Mouse (Mus musculus): ENCODE measurements around the gene Herpud1. TPM values are rescaled to one million over a fixed set of nuclear protein-coding genes. Genes with fewer than 3 reads are reported as not detected.
A peak's percentile ranks its signal among the peaks of the same experiment; 100 is the strongest.

Herpud1 gene
- total RNA-seq, 2 experiments from 2014 or later: 58.1 to 61.1 TPM

DNA sequence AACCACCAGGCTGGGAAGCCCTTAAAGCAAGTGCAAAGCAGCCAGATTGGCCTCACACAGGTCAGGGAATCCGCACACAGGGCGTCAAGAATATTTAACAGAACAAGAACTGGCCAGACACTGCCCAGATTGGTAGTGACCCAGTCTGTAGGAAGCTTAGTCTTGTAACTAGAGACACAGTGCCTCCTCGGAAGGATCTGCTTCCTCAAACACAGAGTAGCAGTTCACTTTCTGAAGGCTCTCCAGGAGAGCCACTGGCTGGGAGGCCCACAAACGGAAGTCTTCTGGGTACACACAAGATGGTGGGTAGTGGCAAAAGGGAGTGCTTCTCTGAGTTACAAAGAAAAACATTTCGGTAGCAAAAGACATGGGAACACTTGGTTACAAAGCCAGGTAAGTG lies 15.4 kb upstream of the Herpud1 start:
- no peak for DNase-seq (ENCODE audit: low spot score in 2 of 2)
- intact Hi-C loops (cut with DNase I): no loop called here

DNA sequence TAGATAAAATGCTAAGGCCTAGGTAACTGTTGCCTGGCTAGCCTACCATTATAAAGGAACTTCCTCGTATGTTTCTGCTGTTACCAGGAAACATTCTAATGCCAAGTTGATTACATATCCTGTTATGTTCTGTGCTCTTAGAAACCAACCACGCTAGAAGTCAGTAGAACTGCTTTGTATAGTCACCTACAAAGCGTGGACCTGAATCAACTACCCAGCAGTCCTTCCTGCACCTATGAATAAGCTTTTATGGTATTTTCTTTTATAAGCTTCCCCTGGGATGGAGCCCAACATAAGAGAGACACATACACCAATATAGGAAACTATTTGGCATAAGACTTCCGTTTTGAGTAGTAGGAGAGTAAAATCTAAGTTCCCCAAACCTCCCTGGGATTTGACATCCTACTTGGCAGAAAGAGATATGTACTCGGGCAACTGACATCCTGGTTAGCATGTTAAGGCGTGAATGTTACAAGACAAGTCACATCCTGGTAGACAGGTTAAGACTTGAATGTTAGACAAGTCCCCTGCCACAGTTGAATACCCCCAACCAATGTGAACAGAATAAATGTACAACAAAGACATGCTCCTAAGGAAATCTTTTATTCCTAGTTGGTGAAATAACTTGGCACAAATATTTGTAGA lies 13.2 kb upstream of the Herpud1 start:
- DNase-seq (ENCODE audit: low spot score in 2 of 2): no peak
- intact Hi-C loops (cut with DNase I): no loop called here

DNA sequence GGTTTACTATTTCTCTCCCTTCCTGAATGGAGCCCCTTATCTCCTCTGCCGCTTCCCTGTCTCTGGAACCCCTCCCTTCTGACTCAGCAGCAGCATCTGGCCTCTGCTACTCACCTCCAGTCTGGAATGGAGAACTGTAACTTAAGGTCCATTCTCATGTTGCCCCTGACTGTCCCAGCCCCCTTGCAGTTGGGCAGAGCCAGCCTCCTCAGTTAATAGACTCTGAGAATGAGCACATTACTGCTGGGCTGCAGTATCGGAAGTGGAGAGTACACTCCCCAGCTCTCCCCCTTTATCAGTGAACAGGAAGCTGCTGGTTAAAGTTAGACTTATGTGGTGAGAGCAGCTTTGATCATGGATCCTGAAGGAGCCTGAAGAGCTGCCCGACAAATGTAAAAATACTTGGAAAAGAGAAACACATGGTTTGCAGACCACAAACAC lies 10.7 kb upstream of the Herpud1 start:
- intact Hi-C loops (cut with DNase I): no loop called here
- no peak for DNase-seq (ENCODE audit: low spot score in 2 of 2)

DNA sequence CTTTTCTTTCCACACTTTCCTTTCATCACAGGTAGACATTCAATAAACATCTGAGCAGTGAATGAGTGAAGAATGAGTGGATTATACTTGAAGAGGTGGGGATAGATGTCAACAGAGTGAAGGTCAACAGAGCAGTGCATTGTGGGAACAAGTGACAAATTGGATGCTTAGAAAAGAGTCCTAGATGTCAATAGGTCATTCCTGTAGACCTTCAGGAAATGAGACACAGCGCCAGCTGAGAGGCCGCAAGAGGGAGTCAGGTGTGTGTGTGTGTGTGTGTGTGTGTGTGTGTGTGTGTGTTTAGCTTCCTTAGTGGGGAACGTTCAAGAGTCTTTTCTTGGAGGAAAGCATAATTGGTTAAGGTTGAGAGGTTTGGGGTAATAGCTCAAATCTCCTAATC lies 10.1 kb upstream of the Herpud1 start:
- intact Hi-C loops (cut with DNase I): no loop called here
- DNase-seq (ENCODE audit: low spot score in 2 of 2): no peak

DNA sequence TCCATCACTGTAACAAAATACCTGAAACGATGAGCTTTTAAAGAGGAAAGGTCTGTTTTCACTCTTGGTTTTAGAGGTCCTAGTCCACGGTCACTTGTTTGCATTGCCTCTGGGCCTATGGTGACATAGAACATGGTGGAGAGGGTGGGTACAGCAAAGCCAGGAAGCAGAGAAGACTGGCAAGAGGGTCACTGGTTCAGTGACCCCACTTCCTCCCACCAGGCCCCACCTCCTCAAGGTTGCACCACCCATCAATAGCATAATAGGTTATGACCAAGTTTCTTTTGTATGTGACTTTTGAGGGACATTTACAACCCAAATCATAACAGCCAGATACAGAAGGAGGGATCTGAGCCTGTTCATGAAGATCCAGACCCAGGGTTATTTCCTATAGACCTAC lies 9.7 kb upstream of the Herpud1 start:
- no peak for DNase-seq (ENCODE audit: low spot score in 2 of 2)
- intact Hi-C loops (cut with DNase I): no loop called here

DNA sequence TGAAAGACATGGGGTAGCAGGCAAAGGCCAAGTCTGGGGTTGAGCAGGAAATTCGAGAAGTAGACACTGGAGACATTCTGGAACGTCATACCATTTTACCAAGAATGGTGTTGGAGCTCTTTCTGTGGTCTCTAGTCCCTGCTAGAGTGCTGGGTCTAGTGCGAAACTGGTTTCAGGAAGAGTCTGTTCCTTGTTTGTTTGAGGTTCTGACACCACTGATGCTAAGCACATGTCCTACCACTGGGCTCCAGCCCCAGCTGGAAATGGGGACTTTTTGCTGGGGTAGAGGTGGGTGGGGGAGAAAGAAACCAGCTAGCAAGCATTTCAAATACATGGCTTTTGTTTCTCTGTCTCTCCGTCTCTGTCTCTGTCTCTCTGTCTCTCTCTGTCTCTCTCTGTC lies 9.2 kb upstream of the Herpud1 start:
- DNase-seq (ENCODE audit: low spot score in 2 of 2): no peak
- intact Hi-C loops (cut with DNase I): no loop called here

DNA sequence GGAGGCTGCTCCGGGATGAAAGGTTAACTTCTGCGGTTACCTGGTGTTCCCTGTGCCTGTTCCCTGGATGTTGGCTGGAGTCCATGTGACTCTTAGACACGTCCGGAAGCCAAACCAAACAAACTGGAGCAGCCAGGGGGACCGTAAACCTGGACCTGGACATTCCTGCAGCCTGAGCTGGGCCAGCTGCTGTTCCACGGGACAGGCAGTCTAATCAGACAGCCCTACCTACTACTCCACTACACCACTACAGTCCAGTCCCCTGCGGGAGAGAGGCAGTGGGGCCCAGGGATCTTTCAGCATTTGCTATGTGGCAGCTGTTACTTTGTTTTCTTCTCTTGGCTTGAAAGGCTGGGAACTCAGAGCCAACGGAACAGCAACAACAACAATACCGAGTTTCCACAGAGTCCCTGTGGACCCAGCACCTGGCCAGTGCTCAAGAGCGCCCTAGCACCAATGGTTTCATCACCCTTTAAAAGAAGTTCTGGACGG lies 8.5 kb upstream of the Herpud1 start:
- no peak for DNase-seq (ENCODE audit: low spot score in 2 of 2)
- intact Hi-C loops (cut with DNase I): no loop called here

DNA sequence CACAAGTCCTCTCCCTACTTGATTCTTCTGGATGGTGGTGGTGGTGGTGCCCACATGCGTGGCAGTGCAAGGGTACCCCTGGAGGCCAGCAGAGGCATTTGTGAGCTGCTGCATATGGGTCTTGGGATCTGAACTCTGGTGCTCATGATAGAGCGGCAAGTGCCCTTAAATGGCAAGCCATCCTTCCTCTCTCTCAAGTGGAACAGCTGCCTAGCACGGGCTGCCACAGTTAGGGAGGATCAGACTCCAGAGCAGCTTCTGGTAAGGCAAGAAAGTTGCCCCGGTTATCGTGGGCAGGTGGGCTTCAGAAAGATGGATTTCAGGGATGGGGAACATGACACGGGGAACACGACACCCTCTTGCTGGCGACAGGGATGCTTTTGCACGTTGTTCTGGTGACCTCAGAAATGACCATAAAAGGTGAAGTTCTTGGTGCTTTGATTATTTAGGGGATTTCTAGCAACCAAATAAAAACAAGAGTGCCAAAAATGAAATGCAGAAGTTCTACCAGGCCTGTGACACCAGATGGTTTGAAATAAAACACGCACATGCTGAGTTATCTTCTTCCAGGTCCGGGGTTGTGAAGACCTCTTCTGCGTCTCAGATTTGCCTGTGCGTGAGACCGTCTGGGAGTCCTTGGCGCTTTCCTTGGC lies 7.3 kb upstream of the Herpud1 start:
- no peak for DNase-seq (ENCODE audit: low spot score in 2 of 2)
- intact Hi-C loops (cut with DNase I): no loop called here

DNA sequence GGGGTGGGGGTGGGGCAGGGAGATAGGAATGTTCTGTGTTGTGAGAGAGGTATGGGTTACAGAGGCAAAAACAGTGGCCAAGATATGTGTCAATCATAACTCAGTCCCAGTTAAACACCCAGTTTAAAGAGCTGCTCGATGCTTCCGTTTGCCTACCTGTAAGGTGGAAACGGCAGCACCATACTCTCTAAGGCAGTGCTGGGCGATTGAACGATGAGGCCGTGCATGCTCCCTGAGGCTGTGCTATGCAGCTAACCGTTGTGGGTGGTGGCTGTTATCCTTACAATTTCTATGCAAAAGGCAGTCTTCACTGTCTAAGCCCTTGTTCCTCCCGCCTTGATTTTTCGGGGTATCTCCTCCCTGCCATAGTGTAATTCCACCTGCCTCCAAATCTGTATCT lies 6.6 kb upstream of the Herpud1 start:
- intact Hi-C loops (cut with DNase I): no loop called here
- no peak for DNase-seq (ENCODE audit: low spot score in 2 of 2)

DNA sequence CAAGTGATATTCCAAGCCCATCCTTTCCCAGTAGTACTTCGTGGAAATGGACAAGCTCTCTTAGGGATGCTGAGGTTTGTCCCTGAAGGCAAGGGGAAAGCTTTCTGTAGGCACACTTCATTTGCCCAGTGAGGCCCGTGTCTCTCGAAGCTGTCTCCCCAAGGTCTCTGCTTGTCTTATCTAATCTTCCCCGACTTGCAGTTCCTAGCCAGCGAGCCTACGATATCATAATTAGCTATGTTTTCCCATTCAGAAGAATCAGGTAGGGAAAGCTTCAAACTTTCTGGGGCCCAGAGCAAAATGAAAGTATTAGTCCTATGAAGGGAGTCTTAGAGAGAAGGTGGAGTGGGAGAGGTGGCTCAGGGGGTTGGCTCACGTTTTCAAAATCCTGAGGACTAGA lies 2.1 kb upstream of the Herpud1 start:
- intact Hi-C loops (cut with DNase I): no loop called here
- no peak for DNase-seq (ENCODE audit: low spot score in 2 of 2)

DNA sequence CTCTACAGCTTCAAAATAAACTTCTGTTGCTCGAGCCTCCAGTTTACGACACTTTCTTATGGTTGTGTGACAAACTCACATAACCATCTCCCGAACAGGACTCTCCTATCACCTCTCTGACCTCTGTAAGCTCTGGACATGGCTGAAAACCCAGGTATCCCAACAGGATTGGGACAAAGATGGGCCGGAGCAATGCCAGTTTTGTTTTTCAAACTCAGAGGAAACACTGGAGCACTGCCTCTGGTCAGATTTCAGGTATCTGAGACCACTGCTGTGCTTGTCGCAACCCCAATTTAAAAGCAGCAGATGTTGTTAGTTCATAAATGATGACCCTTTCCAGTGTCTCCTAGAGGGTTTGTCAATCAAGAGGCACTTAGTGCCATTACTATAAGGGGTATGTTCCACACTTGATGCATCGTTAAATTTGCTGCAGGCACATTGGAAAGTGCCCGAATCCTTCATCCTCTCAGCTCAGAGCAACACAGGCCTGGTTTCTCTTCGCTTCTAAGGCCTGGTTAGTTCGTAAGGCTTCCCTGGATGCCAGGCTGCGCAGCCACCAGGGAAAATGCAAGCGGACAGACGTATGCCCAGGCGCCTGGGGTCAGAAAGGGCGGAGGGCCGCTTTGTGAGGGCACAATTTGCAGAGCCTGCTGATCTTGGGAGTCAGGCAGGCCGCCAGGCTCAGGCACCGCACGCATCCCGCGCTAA lies 578 bp upstream of the Herpud1 start:
- no peak for DNase-seq (ENCODE audit: low spot score in 2 of 2)
- intact Hi-C loops (cut with DNase I): loop anchor here (2.0 kb wide), 2 partner anchors 23 to 387 kb away; partner anchors contain the start of gene Cx3cl1

DNA sequence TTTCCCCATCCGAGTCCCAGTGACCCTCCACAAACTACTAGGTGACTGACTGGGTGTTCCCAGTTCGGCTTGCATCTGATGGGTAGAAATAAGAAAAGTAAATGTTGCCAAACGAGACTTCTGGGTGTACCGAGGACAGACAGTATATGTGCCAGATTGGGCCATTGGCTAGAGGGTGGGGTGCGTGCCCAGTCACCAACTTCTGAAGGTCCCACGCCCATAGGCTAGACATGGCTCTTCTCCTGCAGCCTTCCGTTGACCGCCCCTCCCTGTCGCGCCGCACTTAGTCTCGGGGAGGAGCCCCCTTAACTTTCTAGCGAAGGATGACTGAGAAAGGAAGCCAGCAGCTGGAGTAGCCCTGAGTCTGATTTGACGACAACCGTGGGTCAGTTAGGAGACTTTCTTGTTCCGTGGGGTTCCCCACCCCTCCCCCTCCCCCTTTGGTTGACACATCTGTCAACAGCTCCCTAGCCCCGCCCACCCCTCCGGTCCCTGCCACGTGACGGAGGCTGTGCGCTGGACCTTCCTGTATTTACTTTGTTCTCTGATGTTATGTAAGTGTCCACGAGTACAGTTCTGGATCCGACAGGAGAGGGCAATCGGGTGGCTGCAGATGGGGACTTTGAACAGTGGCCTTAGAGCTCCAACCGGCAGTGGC lies 918 bp downstream of the Herpud1 start:
- intact Hi-C loops (cut with DNase I): loop anchor here (2.0 kb wide), 2 partner anchors 24 to 386 kb away; partner anchors contain the start of gene Cx3cl1
- DNase-seq (ENCODE audit: low spot score in 2 of 2): peak; percentile 70 to 87

DNA sequence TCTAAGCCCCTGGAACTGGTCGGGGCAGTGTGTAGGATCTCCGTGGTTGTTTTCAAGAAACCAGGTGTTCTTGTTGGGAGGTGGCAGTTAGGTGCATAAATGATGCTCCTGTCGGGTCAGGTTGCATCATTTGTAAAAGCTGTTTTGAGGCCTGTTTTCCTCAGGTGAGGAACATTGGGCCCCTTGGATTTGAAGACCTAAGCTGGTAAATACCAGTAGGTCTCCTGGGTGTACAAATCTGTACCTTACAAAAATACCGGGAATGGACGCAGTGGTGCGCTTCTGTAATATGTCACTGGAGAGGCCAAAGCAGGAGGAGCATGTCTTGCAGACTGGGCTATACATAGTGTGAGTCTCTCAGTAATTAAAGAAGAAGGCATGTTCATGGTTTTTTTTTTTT lies 1.5 kb downstream of the Herpud1 start:
- intact Hi-C loops (cut with DNase I): loop anchor here (2.0 kb wide), 2 partner anchors 25 to 385 kb away; partner anchors contain the start of gene Cx3cl1
- no peak for DNase-seq (ENCODE audit: low spot score in 2 of 2)

DNA sequence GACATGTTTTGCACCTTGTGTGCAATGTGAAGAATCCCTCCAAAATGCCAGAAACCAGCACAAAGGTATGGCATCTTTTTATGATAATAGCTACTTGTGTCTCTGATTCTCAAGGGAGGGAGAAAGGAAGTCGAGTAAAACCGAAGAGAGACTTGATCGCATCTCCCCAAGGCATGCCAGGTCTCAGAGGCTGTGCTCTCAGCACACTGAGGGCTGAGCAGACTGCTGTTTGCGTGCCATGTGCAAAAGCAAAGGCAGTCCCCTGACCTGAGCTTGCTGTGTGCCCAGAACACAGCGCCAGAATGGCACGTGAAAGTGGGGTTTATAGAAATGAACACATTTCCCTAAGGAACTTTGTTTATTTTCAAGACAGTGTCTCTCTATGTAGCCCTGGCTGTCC lies 3.3 kb downstream of the Herpud1 start:
- DNase-seq (ENCODE audit: low spot score in 2 of 2): no peak
- intact Hi-C loops (cut with DNase I): no loop called here

DNA sequence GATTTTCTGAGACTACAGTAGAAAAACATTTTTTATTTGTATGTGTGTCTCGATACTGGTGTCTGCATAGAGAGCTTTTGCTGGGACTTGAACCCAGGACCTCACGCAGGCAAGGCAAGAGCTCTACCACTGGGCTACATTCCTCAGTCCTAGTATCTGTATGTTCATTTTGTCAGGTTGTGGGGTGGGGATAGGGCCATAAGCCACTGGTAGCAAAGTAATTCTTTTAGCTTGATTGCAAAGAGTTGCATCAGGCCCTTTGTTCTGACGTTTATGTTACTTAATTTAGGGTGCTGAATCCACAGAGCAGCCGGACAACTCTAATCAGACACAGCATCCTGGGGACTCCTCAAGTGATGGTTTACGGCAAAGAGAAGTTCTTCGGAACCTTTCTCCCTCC lies 4.2 kb downstream of the Herpud1 start:
- intact Hi-C loops (cut with DNase I): no loop called here
- no peak for DNase-seq (ENCODE audit: low spot score in 2 of 2)

DNA sequence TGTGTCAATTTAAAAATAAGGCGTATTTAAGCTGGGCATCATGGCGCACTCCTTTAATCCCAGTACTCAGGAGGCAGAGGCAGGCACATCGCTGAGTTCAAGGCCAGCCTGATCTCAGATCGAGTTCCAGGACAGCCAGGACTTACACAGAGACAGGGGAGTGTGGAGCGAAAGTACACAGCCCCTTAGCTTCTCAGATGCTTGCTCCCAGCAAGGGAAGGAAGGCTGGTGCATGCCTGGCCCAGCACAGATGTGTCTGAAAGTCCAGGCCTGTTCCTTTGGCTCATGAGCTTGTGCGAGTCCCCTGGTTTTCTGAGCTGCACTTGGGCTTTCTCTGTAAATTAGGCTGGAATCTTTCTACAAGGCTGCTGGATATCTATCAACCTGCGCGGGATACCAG lies 4.7 kb downstream of the Herpud1 start:
- DNase-seq (ENCODE audit: low spot score in 2 of 2): no peak
- intact Hi-C loops (cut with DNase I): no loop called here

DNA sequence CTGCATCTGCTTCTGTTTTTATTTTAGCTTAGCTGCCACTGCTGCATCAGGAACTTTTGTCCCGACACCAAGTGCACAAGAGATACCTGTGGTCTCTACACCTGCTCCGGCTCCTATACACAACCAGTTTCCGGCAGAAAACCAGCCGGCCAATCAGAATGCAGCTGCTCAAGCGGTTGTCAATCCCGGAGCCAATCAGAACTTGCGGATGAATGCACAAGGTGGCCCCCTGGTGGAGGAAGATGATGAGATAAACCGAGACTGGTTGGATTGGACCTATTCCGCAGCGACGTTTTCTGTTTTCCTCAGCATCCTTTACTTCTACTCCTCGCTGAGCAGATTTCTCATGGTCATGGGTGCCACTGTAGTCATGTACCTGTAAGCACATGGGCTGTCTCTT lies 5.9 kb downstream of the Herpud1 start:
- peak; percentile 20 to 43 for DNase-seq (ENCODE audit: low spot score in 2 of 2)

DNA sequence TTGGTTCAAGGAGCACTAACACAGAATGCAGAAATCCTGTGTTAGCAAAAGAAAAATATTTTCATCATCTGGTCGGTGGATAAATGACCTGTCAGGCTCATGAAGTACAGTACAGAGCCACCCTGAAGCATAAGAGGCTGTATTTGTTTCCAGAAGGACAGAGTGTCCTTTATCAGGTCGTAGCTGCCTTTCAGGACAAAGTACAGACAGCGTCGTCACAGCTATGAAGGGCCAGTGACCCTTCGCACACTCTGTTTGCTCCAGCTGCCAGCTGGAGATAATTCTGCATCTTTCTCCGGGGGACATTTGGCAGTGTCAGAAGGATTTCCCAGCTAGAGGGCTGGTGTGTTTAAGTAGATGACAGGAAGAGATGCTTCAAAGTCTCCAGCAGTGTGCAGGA lies 6.4 kb downstream of the Herpud1 start:
- DNase-seq (ENCODE audit: low spot score in 2 of 2): no peak
- intact Hi-C loops (cut with DNase I): no loop called here

More for the DNA sequence above, 5.9 kb downstream of the Herpud1 start:
- intact Hi-C loops (cut with DNase I): no loop called here

DNA sequence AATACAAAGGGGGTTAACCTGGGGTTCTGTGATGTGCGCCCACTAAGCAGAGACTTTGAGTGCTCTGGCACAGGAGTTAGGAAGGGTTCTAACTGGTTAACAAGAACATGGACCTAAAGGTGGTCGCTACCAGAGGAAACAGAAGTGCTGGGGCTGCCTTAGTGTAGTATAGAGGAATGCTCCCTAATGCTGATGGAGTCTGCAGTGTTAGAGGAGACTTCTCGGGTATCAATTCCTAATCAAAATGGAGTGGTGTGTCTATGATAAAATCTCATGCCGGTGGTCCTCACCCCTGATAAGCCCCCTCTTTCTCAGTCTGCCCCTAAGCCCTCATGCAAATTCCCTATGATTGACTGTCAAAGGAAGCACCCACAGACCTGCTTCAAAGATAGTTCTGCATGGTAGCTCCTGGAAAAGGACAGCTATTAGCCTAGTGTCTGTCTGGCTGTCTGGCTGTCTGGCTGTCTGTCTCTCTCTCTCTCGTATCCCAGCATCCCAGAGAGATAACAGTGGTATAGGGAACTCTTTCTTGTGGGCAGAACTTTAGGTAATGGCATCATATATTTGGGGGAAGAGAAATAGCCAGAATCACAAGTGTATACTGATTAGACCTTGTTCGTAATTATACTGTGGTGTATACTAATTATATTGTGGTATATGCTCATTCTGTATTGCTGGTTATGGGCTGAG lies 9.8 kb downstream of the Herpud1 start:
- intact Hi-C loops (cut with DNase I): loop anchor here (2.0 kb wide), 1 partner anchor 53 kb away; no protein-coding TSS in a partner anchor
- DNase-seq (ENCODE audit: low spot score in 2 of 2): no peak
